Mouse (Mus musculus) forebrain, embryonic 16.5 days (tissue): Measurements from ENCODE around the gene Sh3pxd2b. TPM values are rescaled to one million over a fixed set of nuclear protein-coding genes. Genes with fewer than 3 reads are reported as not detected.

ENCODE experiments used
- ATAC-seq: fragments of 200-750 bp; cut with Nextera tagmentation; 2 replicates; pipeline ENCODE4 v1.8.0; 2017; ENCODE audit warnings: mild to moderate bottlenecking, moderate library complexity
- H3K27ac ChIP-seq: fragments of 300-500 bp; sonication (generic); 2 replicates; pipeline ENCODE4 v1.5.1; 2014; ENCODE audit warnings: low read length, control low read depth
- H3K27me3 ChIP-seq: fragments of 300-500 bp; sonication (generic); replicated peaks from 2 replicates; pipeline ENCODE4 v1.6.1; 2014; ENCODE audit warnings: low read length; ENCODE audit not compliant: control insufficient read depth, insufficient read depth
- H3K36me3 ChIP-seq: fragments of 300-500 bp; sonication (generic); 2 replicates; pipeline ENCODE4 v1.6.1; 2014; ENCODE audit not compliant: control insufficient read depth, insufficient read depth
- H3K4me1 ChIP-seq: fragments of 300-500 bp; sonication (generic); replicated peaks from 2 replicates; pipeline ENCODE4 v1.6.1; 2014; ENCODE audit warnings: low read length; ENCODE audit not compliant: control insufficient read depth, insufficient read depth
- H3K4me2 ChIP-seq: fragments of 300-500 bp; sonication (generic); 2 replicates; pipeline ENCODE4 v1.6.1; 2014; ENCODE audit warnings: mild to moderate bottlenecking, low read length, control low read depth
- H3K4me3 ChIP-seq: fragments of 300-500 bp; sonication (generic); replicated peaks from 2 replicates; pipeline ENCODE4 v1.5.1; 2014; ENCODE audit warnings: mild to moderate bottlenecking, low read length, control low read depth
- H3K9ac ChIP-seq: fragments of 300-500 bp; sonication (generic); replicated peaks from 2 replicates; pipeline ENCODE4 v1.6.1; 2014; ENCODE audit warnings: low read depth, low read length, control low read depth
- H3K9me3 ChIP-seq: fragments of 300-500 bp; sonication (generic); 2 replicates; pipeline ENCODE4 v1.6.1; 2016; ENCODE audit warnings: low read length; ENCODE audit not compliant: control insufficient read depth
- WGBS: fragments of 180-500 bp; shearing (Covaris S2); extraction: QIAGEN DNeasy Blood & Tissue Kit; methylation state at CpG from one replicate; pipeline ENCODE4 v1.1.7; 2014; 5-methylcytosine and 5-hydroxymethylcytosine counted together
- polyA plus RNA-seq: library from polyadenylated mRNA; unstranded; fragments of >200 nt; fragmentation: Nextera tagmentation; extraction: Ambion mirVana; gene quantifications from 2 replicates; pipeline ENCODE4 v1.2.1, GENCODE M21; 2015

The Sh3pxd2b gene
- polyA plus RNA-seq, 1 experiment from 2014 or later = 22.4 TPM

- H3K4me3 ChIP-seq = no peak overlapping the region
- WGBS = 89% methylated on average over 5 of the region's 5 CpGs
Measured at GRCm38 (mm10) chr11:32475487-32476236, 128.0 kb downstream of the Sh3pxd2b start.

More at GRCm38 (mm10) chr11:32475487-32476236, 128.0 kb downstream of the Sh3pxd2b start:
- Histone ChIP-seq H3K4me2 (no peak overlapping the region), H3K27ac (no peak overlapping the region), H3K27me3 (no peaks in the 10 kb centered on the region), H3K9ac (no peak overlapping the region), H3K36me3 (no peaks in the 10 kb centered on the region), H3K9me3 (no peaks in the 10 kb centered on the region), H3K4me1 (no peaks in the 10 kb centered on the region)
- ATAC-seq = no peak

Other genes starting within 250 kb of the Sh3pxd2b start
- not detected in 2 replicates for gene Il9r, start 147.5 kb upstream of the Sh3pxd2b start, polyA plus RNA-seq
- gene Snrnp25, start 142.4 kb upstream of the Sh3pxd2b start, polyA plus RNA-seq = 45.0 and 45.6 TPM in 2 replicates
- gene Rhbdf1, start 125.5 kb upstream of the Sh3pxd2b start, polyA plus RNA-seq = 21.1 and 23.3 TPM in 2 replicates
- 36.7 and 38.1 TPM in 2 replicates for gene Mpg, start 121.3 kb upstream of the Sh3pxd2b start, polyA plus RNA-seq
- 52.2 and 56.7 TPM in 2 replicates for gene Nprl3, start 80.1 kb upstream of the Sh3pxd2b start, polyA plus RNA-seq
- 9.4 and 11.3 TPM in 2 replicates for gene Hba-x, start 71.4 kb upstream of the Sh3pxd2b start, polyA plus RNA-seq
- gene Hba-a1, start 64.3 kb upstream of the Sh3pxd2b start, polyA plus RNA-seq = 2,173 and 2,648 TPM in 2 replicates
- 3.3 and 4.1 TPM in 2 replicates for gene Hbq1b, start 60.9 kb upstream of the Sh3pxd2b start, polyA plus RNA-seq
- 5,488 and 6,869 TPM in 2 replicates for gene Hba-a2, start 51.3 kb upstream of the Sh3pxd2b start, polyA plus RNA-seq
- gene Hbq1a, start 47.8 kb upstream of the Sh3pxd2b start, polyA plus RNA-seq = 1.3 and 1.9 TPM in 2 replicates
- gene Ubtd2, start 107.5 kb downstream of the Sh3pxd2b start, polyA plus RNA-seq = 60.2 and 72.1 TPM in 2 replicates
- gene Efcab9, start 184.3 kb downstream of the Sh3pxd2b start, polyA plus RNA-seq = not detected in 2 replicates
- gene Stk10, start 185.5 kb downstream of the Sh3pxd2b start, polyA plus RNA-seq = 2.1 and 2.8 TPM in 2 replicates